Mouse (Mus musculus): ENCODE data around the gene Dennd5b.
"Not testable (repeated sequence)": the region's sequence is repeated elsewhere in the genome, so short reads cannot be mapped to it uniquely, and the experiment has no call there.

Gene Dennd5b

DNA sequence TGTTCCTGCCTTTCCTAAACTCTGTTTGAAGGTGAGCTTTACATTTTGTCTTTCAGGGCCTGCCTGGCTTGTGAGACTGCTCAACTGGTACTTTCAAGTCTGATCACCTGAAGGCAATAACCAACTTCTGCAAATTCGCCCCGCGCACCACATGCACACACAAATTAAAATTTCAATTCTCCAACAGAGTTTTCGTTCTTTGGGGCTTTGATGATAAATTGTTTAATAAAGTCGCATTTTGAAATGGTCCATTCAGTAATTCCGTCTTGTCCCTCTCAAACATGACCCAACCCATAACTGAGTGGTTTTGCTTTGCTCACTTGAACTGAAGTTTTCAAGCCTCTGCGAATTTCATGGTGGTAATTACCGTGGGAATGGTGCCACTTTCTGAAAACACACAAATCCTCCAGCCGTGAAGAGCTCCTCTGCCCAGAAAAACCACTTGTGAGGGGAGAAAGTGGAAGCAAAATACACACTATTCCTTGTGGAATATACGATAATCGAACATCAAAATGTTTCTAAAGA, 154.5 kb downstream of the Dennd5b start:
- in situ Hi-C loops (cut with MboI, MseI), result no loop called here

DNA sequence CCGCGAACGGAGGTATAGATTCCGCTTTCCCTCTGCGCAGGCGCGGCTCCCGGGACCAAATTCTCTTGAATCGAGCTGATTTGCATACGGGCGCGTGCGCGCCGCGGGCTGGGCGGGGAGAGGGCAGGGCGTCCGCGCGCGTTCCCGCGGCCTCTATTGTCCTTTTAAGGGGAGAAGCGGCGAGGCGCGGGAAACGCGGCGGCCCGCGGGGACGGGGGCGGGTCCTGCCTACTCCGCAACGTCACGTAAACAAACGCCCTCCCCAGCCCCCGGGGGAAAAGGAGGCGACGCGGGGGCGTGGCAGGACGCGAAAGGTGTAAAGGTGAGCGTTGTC, 155.1 kb downstream of the Dennd5b start, which contains the start of gene Sinhcaf:
Gene Sinhcaf, minus strand, starts transcription at position 59 of the 334 bp plus-strand sequence.
- in situ Hi-C loops (cut with MboI, MseI), result no loop called here

DNA sequence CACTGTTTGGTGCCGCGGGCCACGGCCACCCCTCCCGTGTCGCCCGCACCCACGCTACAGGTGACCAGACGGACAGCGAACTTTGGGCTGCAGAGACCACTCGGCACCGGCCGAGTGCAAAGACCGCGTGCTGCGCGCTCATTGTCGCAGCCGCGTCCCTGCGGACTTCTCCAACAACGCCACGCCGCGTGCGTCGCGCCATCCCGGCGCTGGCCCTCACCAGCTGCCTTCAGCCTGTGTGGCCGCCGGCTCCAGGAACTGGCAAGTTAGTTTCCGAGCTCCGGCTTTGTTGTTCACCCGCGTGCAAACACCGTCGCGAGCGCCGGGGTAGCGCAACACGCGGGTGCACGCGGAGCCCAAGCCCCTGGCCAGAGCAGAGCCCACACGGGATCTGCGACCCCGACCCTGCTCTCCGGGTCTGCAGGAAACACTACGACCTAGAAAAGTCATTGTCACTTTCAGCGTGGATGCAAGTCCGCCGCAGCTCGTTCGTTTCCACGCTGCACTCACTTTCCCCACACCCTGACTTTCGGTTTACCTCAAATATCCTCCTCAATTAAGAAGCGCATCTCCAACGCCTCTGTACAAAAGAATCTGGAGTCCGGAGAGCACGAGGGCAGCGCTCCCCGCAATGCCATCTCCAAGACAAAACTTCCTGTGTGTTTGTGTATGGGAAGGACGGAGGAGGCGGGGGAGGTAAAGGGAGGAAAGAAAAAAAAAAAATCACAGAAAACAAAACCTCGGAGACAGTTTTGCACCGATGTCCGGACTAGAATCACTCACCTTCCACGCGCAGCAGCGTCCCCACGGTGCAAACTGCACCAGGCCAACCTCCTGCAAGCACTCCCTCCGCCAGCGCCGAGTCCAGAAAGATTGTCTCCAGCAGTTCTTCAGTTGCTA, 155.7 kb downstream of the Dennd5b start:
- in situ Hi-C loops (cut with MboI, MseI), result no loop called here

DNA sequence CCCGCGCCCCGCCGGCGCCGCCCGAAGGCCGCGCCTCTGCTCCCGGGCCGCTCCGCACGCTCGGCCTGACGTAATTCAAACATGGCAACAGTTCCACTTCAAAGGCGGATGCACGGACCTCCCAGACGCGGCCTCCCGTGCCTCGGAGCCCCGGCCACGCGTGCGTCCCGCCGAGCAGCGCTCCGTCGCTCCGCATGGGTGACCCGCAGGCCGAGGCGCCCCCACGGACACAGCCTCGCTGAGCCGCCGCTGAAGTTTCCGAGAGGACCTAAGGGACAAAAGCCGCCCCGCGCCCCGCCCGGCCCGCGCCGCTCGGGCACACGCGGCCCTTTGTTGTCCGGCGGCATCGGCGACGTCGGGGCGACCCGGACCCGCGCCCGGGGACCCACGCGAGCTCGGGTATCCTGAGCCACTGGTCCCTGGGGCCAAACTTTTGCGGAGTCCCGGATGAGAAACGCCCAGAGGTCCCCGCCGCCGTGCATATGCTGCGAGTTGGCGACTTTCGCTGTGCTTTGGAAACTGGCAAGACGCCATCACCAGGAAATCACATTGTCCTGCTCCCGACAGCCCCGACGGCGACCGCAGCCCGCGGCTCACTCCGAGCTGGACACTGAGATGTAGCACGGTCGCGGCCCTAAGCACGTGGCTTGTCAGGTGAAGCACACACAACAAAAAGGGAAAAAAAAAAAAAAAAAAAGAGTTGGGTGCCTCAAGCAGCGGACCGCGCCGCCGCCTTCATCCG, 156.5 kb downstream of the Dennd5b start:
- in situ Hi-C loops (cut with MboI, MseI), result no loop called here

DNA sequence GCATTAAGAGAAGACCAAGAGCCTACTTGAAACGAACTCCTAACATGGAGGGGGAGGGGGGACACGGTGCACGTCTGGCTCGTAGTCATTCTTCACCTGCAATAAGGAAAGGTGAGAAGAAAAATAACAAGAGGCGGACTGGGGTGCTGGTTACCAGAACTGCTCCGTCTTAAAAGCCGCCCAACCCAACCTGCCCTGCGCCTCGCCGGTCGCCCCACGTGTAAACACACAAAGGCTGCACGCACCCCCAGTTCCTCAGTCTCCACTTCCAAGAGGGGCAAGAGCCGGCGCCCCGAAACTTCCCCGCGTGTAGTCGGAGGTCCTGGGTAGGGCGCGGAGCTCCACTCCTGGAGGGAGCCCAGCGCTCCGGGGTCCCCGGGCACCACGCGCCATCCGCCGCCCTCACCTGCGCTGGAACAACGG, 157.1 kb downstream of the Dennd5b start:
- in situ Hi-C loops (cut with MboI, MseI), result no loop called here

DNA sequence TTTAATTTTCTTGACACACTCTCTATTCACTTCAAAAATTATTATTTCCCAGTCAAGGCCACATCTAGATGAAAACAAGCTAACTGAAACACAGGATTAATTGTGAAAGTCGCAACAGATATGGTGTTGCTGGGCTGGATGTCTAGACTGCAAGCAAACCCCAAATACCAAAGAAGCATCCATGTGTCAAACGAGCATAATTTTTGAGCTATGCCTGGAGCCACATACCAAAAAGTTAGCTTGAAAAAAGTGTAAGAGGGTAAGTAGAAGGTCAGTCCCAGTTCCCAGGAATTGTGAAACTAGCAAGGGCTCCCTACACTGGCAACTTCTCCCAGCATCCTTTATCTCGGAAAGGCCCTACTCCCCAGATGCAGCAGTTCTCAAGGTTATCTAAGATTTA, 157.8 kb downstream of the Dennd5b start:
- in situ Hi-C loops (cut with MboI, MseI), result no loop called here

DNA sequence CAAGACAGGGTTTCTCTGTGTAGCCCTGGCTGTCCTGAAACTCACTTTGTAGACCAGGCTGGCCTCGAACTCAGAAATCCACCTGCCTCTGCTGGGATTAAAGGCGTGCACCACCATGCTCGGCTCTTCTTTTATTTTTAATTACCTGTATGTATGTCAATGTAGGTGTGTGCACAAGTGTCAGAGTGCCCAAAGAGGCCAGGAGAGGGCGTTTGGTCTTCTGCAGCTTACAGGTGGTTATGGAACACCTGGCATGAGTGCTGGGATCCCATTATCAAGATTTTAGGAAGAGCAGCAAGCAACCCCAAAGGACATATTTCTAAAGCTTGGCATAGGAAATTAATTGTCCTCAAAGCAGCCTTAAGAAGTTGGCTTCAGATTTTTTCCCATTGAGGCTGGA, 159.1 kb downstream of the Dennd5b start:
- in situ Hi-C loops (cut with MboI, MseI), result no loop called here

DNA sequence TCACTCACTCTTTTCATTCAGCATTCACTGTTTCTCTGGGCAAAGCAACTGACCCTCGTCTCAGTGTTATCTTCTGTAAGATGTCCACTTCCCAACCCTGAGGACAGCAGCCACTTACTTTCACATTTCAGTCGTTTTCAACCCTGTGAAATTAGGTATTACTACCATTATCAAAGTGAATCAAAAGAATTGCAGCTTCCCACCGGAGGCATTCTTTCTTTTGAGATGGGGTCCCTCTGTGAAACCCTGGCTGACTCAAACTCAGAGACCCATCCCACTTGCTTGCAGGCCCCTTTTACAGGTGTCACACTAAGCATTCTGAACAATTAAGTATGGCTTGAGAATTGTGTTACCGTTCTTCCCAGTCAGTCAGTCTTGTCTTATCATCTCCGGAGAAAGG, 159.6 kb downstream of the Dennd5b start:
- in situ Hi-C loops (cut with MboI, MseI), result no loop called here

DNA sequence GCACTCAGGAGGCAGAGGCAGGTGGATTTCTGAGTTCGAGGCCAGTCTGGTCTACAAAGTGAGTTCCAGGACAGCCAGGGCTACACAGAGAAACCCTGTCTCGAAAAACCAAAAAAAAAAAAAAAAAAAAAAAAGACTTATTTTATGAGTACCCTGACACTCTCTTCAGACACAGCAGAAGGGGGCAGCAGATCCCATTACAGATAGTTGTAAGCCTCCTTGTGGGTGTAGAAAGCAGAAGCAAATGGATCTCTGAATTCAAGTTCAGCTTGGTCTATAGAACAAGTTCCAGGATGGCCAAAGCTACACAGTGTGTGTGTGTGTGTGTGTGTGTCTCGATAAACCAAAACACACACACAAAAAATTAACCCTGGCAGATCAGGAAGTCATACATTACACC, 161.1 kb downstream of the Dennd5b start:
- in situ Hi-C loops (cut with MboI, MseI), result not testable (repeated sequence)
